Mouse (Mus musculus) ES-E14 (cell line): ENCODE measurements at regions not wholly inside any gene's neighbourhood (a gene's known extent, or its start where the extent isn't known, plus 50 kb on each side); places are given as distances from the start of the nearest gene placed in this dataset.
"Not testable (repeated sequence)": the region's sequence is repeated elsewhere in the genome, so short reads cannot be mapped to it uniquely, and the experiment has no call there.

ENCODE experiments used
- DNase-seq: peaks from one replicate; pipeline ENCODE4 v3.0.0-alpha.2; 2013; ENCODE audit warnings: low read depth, low spot score
- H3K27ac ChIP-seq: 2 replicates; pipeline ENCODE4 v1.5.1; 2012; ENCODE audit warnings: low read depth, mild to moderate bottlenecking, low read length, moderate library complexity, mixed read lengths; ENCODE audit not compliant: poor library complexity, insufficient read depth, severe bottlenecking
- H3K36me3 ChIP-seq: 2 replicates; pipeline ENCODE4 v1.6.1; 2012; ENCODE audit warnings: mild to moderate bottlenecking, low read length, moderate library complexity, mixed read lengths; ENCODE audit not compliant: control insufficient read depth, poor library complexity, insufficient read depth, severe bottlenecking
- H3K4me1 ChIP-seq, 2 experiments: fragments of 150-350 bp in 1 of 2; sonication (generic) in 1 of 2; 2 replicates each; pipeline ENCODE4 v1.6.1; 2012; ENCODE audit warnings: low read length in 2 of 2, mild to moderate bottlenecking in 1 of 2, mixed read lengths in 1 of 2; ENCODE audit not compliant: control insufficient read depth in 2 of 2, insufficient read depth in 2 of 2, poor library complexity in 1 of 2
- H3K4me3 ChIP-seq, 2 experiments: fragments of 150-350 bp in 1 of 2; sonication (generic) in 1 of 2; 2 replicates each; pipeline ENCODE4 v1.5.1; 2012; ENCODE audit warnings: low read length in 2 of 2, low read depth in 1 of 2, mild to moderate bottlenecking in 1 of 2, mixed read lengths in 1 of 2; ENCODE audit not compliant: insufficient read depth in 1 of 2, poor library complexity in 1 of 2, severe bottlenecking in 1 of 2
- H3K9ac ChIP-seq: 2 replicates; pipeline ENCODE4 v1.6.1; 2012; ENCODE audit warnings: low read depth, mild to moderate bottlenecking, low read length, mixed read lengths; ENCODE audit not compliant: poor library complexity, insufficient read depth, severe bottlenecking
- H3K9me3 ChIP-seq: fragments of 150-350 bp; sonication (generic); 2 replicates; pipeline ENCODE4 v1.6.1; 2012; ENCODE audit warnings: low read depth, mild to moderate bottlenecking, low read length; ENCODE audit not compliant: control insufficient read depth, insufficient read depth
- CHD2 ChIP-seq: IDR thresholded peaks from 2 replicates; pipeline ENCODE4 v1.6.1; 2014; ENCODE audit warnings: mild to moderate bottlenecking, low read depth, low read length, inconsistent platforms
- HCFC1 ChIP-seq: IDR thresholded peaks from 2 replicates; pipeline ENCODE4 v1.6.1; 2012; ENCODE audit warnings: low read length, inconsistent platforms, borderline replicate concordance; ENCODE audit not compliant: insufficient read depth
- MAFK ChIP-seq: IDR thresholded peaks from 2 replicates; pipeline ENCODE4 v1.6.1; 2014; ENCODE audit warnings: mild to moderate bottlenecking, low read depth, low read length, inconsistent platforms; ENCODE audit not compliant: insufficient read depth
- ZC3H11A ChIP-seq: IDR thresholded peaks from 2 replicates; pipeline ENCODE4 v1.6.1; 2012; ENCODE audit warnings: low read depth, mild to moderate bottlenecking, inconsistent platforms, low read length, borderline replicate concordance
- ZNF384 ChIP-seq: IDR thresholded peaks from 2 replicates; pipeline ENCODE4 v1.6.1; 2012; ENCODE audit warnings: low read depth, low read length, inconsistent platforms
- in situ Hi-C, 2 experiments: fragments of 600-800 bp; cut with MboI; formaldehyde crosslinking; loops; one replicate each; pipeline ENCODE4 v1.15.1; 2025; ENCODE audit warnings: low sequenced_read_pairs in 2 of 2, inconsistent platforms in 1 of 2; ENCODE audit not compliant: unreplicated experiment in 2 of 2

DNA sequence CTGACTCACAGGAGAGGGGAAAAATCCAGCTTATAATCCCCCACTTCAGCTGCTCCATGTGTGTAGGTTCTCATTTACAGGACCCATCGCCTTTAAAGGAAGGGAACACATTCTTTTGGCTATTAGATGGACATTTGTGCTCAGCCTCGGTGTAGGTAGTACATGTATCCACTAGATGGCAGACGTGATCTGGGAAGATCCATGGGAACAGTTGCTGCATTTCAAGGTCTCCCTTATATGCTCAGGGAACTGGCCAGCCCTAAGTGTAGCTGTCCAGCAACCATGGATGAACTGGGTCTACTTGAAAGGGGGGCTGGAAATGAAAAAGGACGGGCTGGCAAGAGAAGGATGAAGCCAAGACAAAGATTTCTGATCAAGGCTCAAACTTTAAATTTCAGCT is 124.0 kb downstream of the Akain1 start:
- no peaks in the 10 kb centered on the region for H3K36me3 ChIP-seq
- in situ Hi-C loops: no loop called here
- no peak overlapping the region for H3K9ac ChIP-seq
- DNase-seq: peak; percentile 19
- H3K4me1 ChIP-seq: no peaks in the 10 kb centered on the region
- no peak overlapping the region for H3K4me3 ChIP-seq
- H3K9me3 ChIP-seq: no peaks in the 10 kb centered on the region
- TF ChIP-seq ZC3H11A: peak; percentile 43; the same call in 1 of the 2 replicates
- no peak for TF ChIP-seq ZNF384
- H3K27ac ChIP-seq: no peak overlapping the region

DNA sequence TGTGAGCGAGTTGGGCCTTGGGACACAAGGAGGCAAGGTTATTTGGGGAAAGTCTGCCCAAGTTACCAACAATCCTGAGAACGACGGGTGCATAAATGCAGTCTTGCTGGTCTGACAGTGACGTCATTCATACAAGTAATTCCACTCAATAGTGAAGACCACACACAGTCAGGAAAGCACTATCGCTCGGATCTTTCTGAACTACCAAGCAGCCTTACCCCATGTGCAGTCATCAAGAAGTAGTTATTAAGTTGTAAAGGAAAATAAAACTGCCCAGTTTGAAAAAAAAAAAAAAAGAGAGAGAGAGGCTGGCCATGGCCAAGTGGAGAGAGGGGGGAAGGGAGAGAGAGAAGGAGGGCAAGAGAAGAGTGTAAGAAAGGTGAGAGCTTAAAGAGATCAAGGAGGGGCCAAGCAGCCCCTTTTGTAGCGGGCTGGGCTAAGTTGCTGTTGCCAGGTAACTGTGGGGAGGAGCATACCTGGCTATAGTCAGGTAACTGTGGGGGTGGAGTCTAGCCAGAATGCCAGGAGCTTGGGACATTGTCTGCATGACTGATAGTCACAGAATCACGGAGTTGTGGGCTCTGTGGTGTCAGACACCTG is 132.0 kb downstream of the Akain1 start:
- in situ Hi-C loops, DNase-seq: not testable (repeated sequence)

DNA sequence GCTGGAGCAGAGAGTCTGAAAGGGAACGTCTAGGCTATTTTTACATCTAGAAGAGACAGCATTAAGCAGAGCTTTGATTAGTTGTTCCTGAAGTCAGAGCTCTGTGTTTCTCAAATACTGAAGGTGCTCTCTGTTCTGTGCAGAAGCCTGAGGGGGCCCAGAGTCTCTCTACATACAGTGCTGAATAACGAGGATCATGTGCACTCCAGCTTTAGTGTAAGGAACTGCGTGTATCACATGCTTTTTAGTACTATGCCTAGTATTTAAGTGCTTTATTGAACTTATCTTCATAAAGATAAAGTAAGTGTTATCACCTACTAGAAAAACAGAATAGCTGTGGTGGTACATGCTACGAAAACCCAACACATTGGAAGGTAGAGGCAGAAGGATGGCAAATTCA is 151.4 kb downstream of the Akain1 start:
- Histone ChIP-seq H3K36me3 (no peaks in the 10 kb centered on the region), H3K9me3 (no peaks in the 10 kb centered on the region), H3K27ac (no peak overlapping the region), H3K9ac (no peak overlapping the region), H3K4me1 (no peaks in the 10 kb centered on the region), H3K4me3 (no peak overlapping the region)
- no peak for TF ChIP-seq HCFC1
- no peak for TF ChIP-seq MAFK
- no peak for TF ChIP-seq ZNF384
- TF ChIP-seq ZC3H11A: no peak
- TF ChIP-seq CHD2: no peak
- no peak for DNase-seq
- in situ Hi-C loops: no loop called here

More for the DNA sequence above, 132.0 kb downstream of the Akain1 start:
- not testable (repeated sequence) for H3K9ac ChIP-seq, H3K4me3 ChIP-seq, H3K36me3 ChIP-seq, H3K4me1 ChIP-seq, H3K9me3 ChIP-seq, H3K27ac ChIP-seq

DNA sequence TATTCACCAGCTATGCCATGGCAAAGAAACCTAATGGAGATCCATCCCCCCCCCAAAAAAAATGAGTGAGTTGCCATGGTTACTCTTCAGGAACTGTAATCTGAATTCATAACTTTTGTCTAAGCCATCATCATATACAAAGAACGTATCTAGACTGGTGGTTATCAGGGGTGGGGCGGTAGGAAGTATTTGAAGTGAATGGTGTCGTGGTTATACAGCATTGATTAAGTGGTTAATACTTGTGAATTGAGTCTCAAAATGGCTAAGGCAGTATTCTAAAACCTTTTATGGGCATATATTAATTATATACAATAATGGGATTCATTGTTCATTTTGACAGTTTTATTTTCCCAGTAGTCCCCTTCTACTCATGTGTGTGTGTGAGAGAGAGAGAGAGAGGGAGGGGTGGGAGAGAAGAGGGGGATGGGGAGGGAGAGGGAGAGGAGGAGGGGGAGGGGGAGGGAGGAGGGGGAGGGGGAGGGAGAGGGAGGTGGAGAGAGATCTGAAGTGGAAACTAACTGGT is 158.7 kb downstream of the Akain1 start:
- DNase-seq: no peak
- Histone ChIP-seq H3K9me3 (no peaks in the 10 kb centered on the region), H3K27ac (no peak overlapping the region), H3K36me3 (no peaks in the 10 kb centered on the region), H3K4me1 (no peaks in the 10 kb centered on the region), H3K9ac (no peak overlapping the region), H3K4me3 (no peak overlapping the region)
- in situ Hi-C loops: no loop called here
- TF ChIP-seq CHD2 (no peak), ZNF384 (no peak), MAFK (no peak), ZC3H11A (no peak), HCFC1 (no peak)

DNA sequence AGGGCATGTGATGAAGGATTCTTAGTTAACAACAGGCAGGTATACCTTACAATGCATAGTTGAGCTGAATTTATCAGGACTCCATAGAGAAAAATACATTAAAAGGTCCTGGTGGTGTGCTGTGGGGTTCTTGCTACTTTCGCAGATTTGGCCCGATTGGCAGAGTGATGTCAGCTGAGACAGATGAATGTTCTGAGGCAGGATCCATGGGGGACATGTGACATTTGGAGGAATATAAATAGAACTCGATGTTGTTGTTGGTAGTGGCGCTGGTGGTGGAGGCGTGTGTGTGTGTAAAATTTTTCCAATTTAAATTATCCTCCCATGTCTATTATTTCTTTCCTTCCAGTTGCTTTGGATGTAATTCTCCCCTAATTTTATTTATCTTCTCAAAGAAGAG is 159.3 kb downstream of the Akain1 start:
- Histone ChIP-seq H3K36me3 (no peaks in the 10 kb centered on the region), H3K4me3 (no peak overlapping the region), H3K9ac (no peak overlapping the region), H3K27ac (no peak overlapping the region), H3K4me1 (no peaks in the 10 kb centered on the region), H3K9me3 (no peaks in the 10 kb centered on the region)
- no peak for DNase-seq
- TF ChIP-seq ZC3H11A (no peak), MAFK (no peak), ZNF384 (no peak), HCFC1 (no peak), CHD2 (no peak)
- in situ Hi-C loops: no loop called here
